Mouse (Mus musculus): Measurements from ENCODE around the gene Mlec. TPM values are rescaled to one million over a fixed set of nuclear protein-coding genes. Genes with fewer than 3 reads are reported as not detected.

Gene Mlec
- polyA plus RNA-seq, 1 experiment from 2014 or later: 59.5 TPM

Other genes with a start within 250 kb of the Mlec start
- gene Oasl1, start 234.9 kb downstream of the Mlec start, polyA plus RNA-seq (2014; fragmentation: Nextera tagmentation; extraction: Ambion mirVana): 0.36 and 0.55 TPM in 2 replicates
- 37.1 and 40.3 TPM in 2 replicates for gene 2210016L21Rik, start 216.0 kb downstream of the Mlec start, polyA plus RNA-seq (2014; fragmentation: Nextera tagmentation; extraction: Ambion mirVana)
- gene Hnf1a, start 187.1 kb downstream of the Mlec start, polyA plus RNA-seq (2014; fragmentation: Nextera tagmentation; extraction: Ambion mirVana): 2.7 and 4.1 TPM in 2 replicates
- gene Sppl3, start 147.0 kb downstream of the Mlec start, polyA plus RNA-seq (2014; fragmentation: Nextera tagmentation; extraction: Ambion mirVana): 14.8 and 17.6 TPM in 2 replicates
- 19.5 and 25.1 TPM in 2 replicates for gene Gm10401, start 59.9 kb downstream of the Mlec start, polyA plus RNA-seq (2014; fragmentation: Nextera tagmentation; extraction: Ambion mirVana)
- gene Acads, start 38.8 kb downstream of the Mlec start, polyA plus RNA-seq (2014; fragmentation: Nextera tagmentation; extraction: Ambion mirVana): 35.5 and 37.4 TPM in 2 replicates
- 26.8 and 27.3 TPM in 2 replicates for gene Unc119b, start 23.2 kb downstream of the Mlec start, polyA plus RNA-seq (2014; fragmentation: Nextera tagmentation; extraction: Ambion mirVana)
- gene Cabp1, start 36.2 kb upstream of the Mlec start, polyA plus RNA-seq (2014; fragmentation: Nextera tagmentation; extraction: Ambion mirVana): 0.89 and 1.4 TPM in 2 replicates
- gene Pop5, start 77.7 kb upstream of the Mlec start, polyA plus RNA-seq (2014; fragmentation: Nextera tagmentation; extraction: Ambion mirVana): 171 and 181 TPM in 2 replicates
- 72.2 and 76.8 TPM in 2 replicates for gene Rnf10, start 114.7 kb upstream of the Mlec start, polyA plus RNA-seq (2014; fragmentation: Nextera tagmentation; extraction: Ambion mirVana)
- 62.7 and 67.9 TPM in 2 replicates for gene Coq5, start 121.5 kb upstream of the Mlec start, polyA plus RNA-seq (2014; fragmentation: Nextera tagmentation; extraction: Ambion mirVana)
- 1,214 and 1,307 TPM in 2 replicates for gene Dynll1, start 142.8 kb upstream of the Mlec start, polyA plus RNA-seq (2014; fragmentation: Nextera tagmentation; extraction: Ambion mirVana)
- 261 and 275 TPM in 2 replicates for gene Srsf9, start 169.0 kb upstream of the Mlec start, polyA plus RNA-seq (2014; fragmentation: Nextera tagmentation; extraction: Ambion mirVana)
- gene Gatc, start 183.0 kb upstream of the Mlec start, polyA plus RNA-seq (2014; fragmentation: Nextera tagmentation; extraction: Ambion mirVana): 39.3 and 39.4 TPM in 2 replicates
- 59.0 and 59.6 TPM in 2 replicates for gene Triap1, start 183.0 kb upstream of the Mlec start, polyA plus RNA-seq (2014; fragmentation: Nextera tagmentation; extraction: Ambion mirVana)
- 792 and 865 TPM in 2 replicates for gene Cox6a1, start 190.8 kb upstream of the Mlec start, polyA plus RNA-seq (2014; fragmentation: Nextera tagmentation; extraction: Ambion mirVana)

Data from liver, embryonic 11.5 days (tissue).